Mouse (Mus musculus): ENCODE results near the gene Acbd7. TPM values are rescaled to one million over a fixed set of nuclear protein-coding genes. Genes with fewer than 3 reads are reported as not detected.

The Acbd7 gene
- under 1 TPM in 1 of 2 experiments, not detected in 1; 0.59 TPM for total RNA-seq (2021)
- long read RNA-seq, experiment 1: 0 reads
- long read RNA-seq, experiment 2: 0 reads

GRCm38 (mm10) chr2:3335611-3336301 lies at the start of gene Acbd7:
Acbd7 (plus strand) TSS chr2:3336168.
- DNase-seq: peak; percentile 22

- DNase-seq: no peak
Measured at GRCm38 (mm10) chr2:3286243-3286642, 49.7 kb upstream of the Acbd7 start.

- no peak for DNase-seq
Measured at GRCm38 (mm10) chr2:3289581-3289980, 46.4 kb upstream of the Acbd7 start.

- no peak for DNase-seq
Measured at GRCm38 (mm10) chr2:3292170-3292569, 43.8 kb upstream of the Acbd7 start.

- DNase-seq: no peak
Measured at GRCm38 (mm10) chr2:3295826-3296225, 40.1 kb upstream of the Acbd7 start.

GRCm38 (mm10) chr2:3305426-3306025 lies 30.4 kb upstream of the Acbd7 start:
- no peak for DNase-seq

- DNase-seq: no peak
Measured at GRCm38 (mm10) chr2:3323132-3323531, 12.8 kb upstream of the Acbd7 start.

GRCm38 (mm10) chr2:3324381-3325130 lies 11.4 kb upstream of the Acbd7 start:
- no peak for DNase-seq

GRCm38 (mm10) chr2:3326547-3326946 lies 9.4 kb upstream of the Acbd7 start:
- no peak for DNase-seq

- peak; percentile 29 for DNase-seq
Measured at GRCm38 (mm10) chr2:3327351-3327750, 8.6 kb upstream of the Acbd7 start.

- DNase-seq: no peak
Measured at GRCm38 (mm10) chr2:3331071-3331703, 4.8 kb upstream of the Acbd7 start.

GRCm38 (mm10) chr2:3332056-3332455 lies 3.9 kb upstream of the Acbd7 start:
- no peak for DNase-seq

- DNase-seq: peak; percentile 96
Measured at GRCm38 (mm10) chr2:3332484-3333242, 3.3 kb upstream of the Acbd7 start, which contains the start of gene Rpp38. Rpp38 (minus strand) TSS chr2:3332643.

- no peak for DNase-seq
Measured at GRCm38 (mm10) chr2:3333761-3334160, 2.2 kb upstream of the Acbd7 start.

GRCm38 (mm10) chr2:3348422-3348821 lies 12.5 kb downstream of the Acbd7 start:
- DNase-seq: no peak

GRCm38 (mm10) chr2:3348919-3349318 lies 13.0 kb downstream of the Acbd7 start:
- no peak for DNase-seq

GRCm38 (mm10) chr2:3353160-3353559 lies 17.2 kb downstream of the Acbd7 start:
- no peak for DNase-seq

GRCm38 (mm10) chr2:3355793-3356192 lies 19.8 kb downstream of the Acbd7 start:
- DNase-seq: no peak

- no peak for DNase-seq
Measured at GRCm38 (mm10) chr2:3356311-3356710, 20.3 kb downstream of the Acbd7 start.

GRCm38 (mm10) chr2:3357887-3358286 lies 21.9 kb downstream of the Acbd7 start:
- DNase-seq: no peak

- no peak for DNase-seq
Measured at GRCm38 (mm10) chr2:3361067-3361466, 25.1 kb downstream of the Acbd7 start.

- DNase-seq: no peak
Measured at GRCm38 (mm10) chr2:3365127-3365526, 29.2 kb downstream of the Acbd7 start.

Measured in gastrocnemius, postnatal 25 days (tissue).